Mouse (Mus musculus) spleen, embryonic (tissue): ENCODE measurements around the gene Gm14435.
"Not testable (repeated sequence)": the region's sequence is repeated elsewhere in the genome, so short reads cannot be mapped to it uniquely, and the experiment has no call there.

Experiments used
- CTCF ChIA-PET: fragments of 350-600 bp; sonication (Branson Sonifier 250); formaldehyde crosslinking; loops from one replicate; lab custom pipeline; 2022; lab: Charles Lee

Gm14435 gene

GRCm38 (mm10) chr2:176423294-176423693 is at the start of gene Gm14435:
Gm14435 (plus strand) TSS chr2:176423594.
- CTCF ChIA-PET: not testable (repeated sequence)
